Mouse (Mus musculus): ENCODE measurements around the gene Sorcs2. TPM values are rescaled to one million over a fixed set of nuclear protein-coding genes. Genes with fewer than 3 reads are reported as not detected.

The Sorcs2 gene
- polyA plus RNA-seq, 1 experiment from 2014 or later, result 14.8 TPM

- Histone ChIP-seq H3K4me3 (replicated peaks) (no peak overlapping the region), H3K4me2 (no peak overlapping the region), H3K27me3 (replicated peaks) (no peaks in the 10 kb centered on the region), H3K36me3 (no peaks in the 10 kb centered on the region), H3K27ac (replicated peaks) (no peak overlapping the region), H3K9me3 (replicated peaks) (no peaks in the 10 kb centered on the region), H3K9ac (replicated peaks) (no peak overlapping the region), H3K4me1 (peaks cover 5% of the 10 kb centered on the region; the same call in 1 of the 2 replicates)
- 67% methylated on average over 10 of the region's 10 CpGs for WGBS
- ATAC-seq (ENCODE audit: low FRiP score), result no peak; the same call in 1 of the 2 replicates
Observed at GRCm38 (mm10) chr5:36213310-36213709, 184.6 kb downstream of the Sorcs2 start.

- Histone ChIP-seq H3K4me2 (no peak overlapping the region), H3K9me3 (replicated peaks) (no peaks in the 10 kb centered on the region), H3K27ac (replicated peaks) (no peak overlapping the region), H3K36me3 (no peaks in the 10 kb centered on the region), H3K27me3 (replicated peaks) (no peaks in the 10 kb centered on the region), H3K4me3 (replicated peaks) (no peak overlapping the region), H3K4me1 (peaks cover 5% of the 10 kb centered on the region; the same call in 1 of the 2 replicates), H3K9ac (replicated peaks) (no peak overlapping the region)
- WGBS, result 94% methylated on average over 3 of the region's 3 CpGs
- no peak for ATAC-seq (ENCODE audit: low FRiP score)
Observed at GRCm38 (mm10) chr5:36208803-36209202, 189.1 kb downstream of the Sorcs2 start.

- no peaks in the 10 kb centered on the region for H3K9me3 ChIP-seq (replicated peaks)
- no peak for ATAC-seq (ENCODE audit: low FRiP score)
- no peaks in the 10 kb centered on the region for H3K4me1 ChIP-seq
- 77% methylated on average over 11 of the region's 11 CpGs for WGBS
- H3K4me2 ChIP-seq, result no peak overlapping the region
- no peak overlapping the region for H3K4me3 ChIP-seq (replicated peaks)
- no peak overlapping the region for H3K27ac ChIP-seq (replicated peaks)
- no peaks in the 10 kb centered on the region for H3K36me3 ChIP-seq
- H3K27me3 ChIP-seq (replicated peaks), result no peaks in the 10 kb centered on the region
- no peak overlapping the region for H3K9ac ChIP-seq (replicated peaks)
Observed at GRCm38 (mm10) chr5:36205397-36205796, 192.5 kb downstream of the Sorcs2 start.

- Histone ChIP-seq H3K27me3 (replicated peaks) (no peaks in the 10 kb centered on the region), H3K9ac (replicated peaks) (no peak within 1 kb of the TSS), H3K4me1 (no peaks in the 10 kb centered on the region), H3K9me3 (replicated peaks) (no peaks in the 10 kb centered on the region), H3K4me2 (no peak within 1 kb of the TSS), H3K36me3 (no peaks in the 10 kb centered on the region), H3K4me3 (replicated peaks) (no peak within 1 kb of the TSS), H3K27ac (replicated peaks) (no peak within 1 kb of the TSS)
- WGBS, result 76% methylated on average over 10 of the region's 10 CpGs
- ATAC-seq (ENCODE audit: low FRiP score), result no peak
Observed at GRCm38 (mm10) chr5:36203916-36204315, 194.0 kb downstream of the Sorcs2 start, which contains the start of gene Psapl1. Psapl1 (plus strand) TSS chr5:36204021.

- H3K36me3 ChIP-seq, result no peaks in the 10 kb centered on the region
- no peak overlapping the region for H3K27ac ChIP-seq (replicated peaks)
- no peak overlapping the region for H3K9ac ChIP-seq (replicated peaks)
- no peaks in the 10 kb centered on the region for H3K27me3 ChIP-seq (replicated peaks)
- no peaks in the 10 kb centered on the region for H3K4me1 ChIP-seq
- no peak overlapping the region for H3K4me2 ChIP-seq
- no peak overlapping the region for H3K4me3 ChIP-seq (replicated peaks)
- WGBS, result 84% methylated on average over 5 of the region's 5 CpGs
- ATAC-seq (ENCODE audit: low FRiP score), result no peak
- no peaks in the 10 kb centered on the region for H3K9me3 ChIP-seq (replicated peaks)
Observed at GRCm38 (mm10) chr5:36203421-36203820, 194.5 kb downstream of the Sorcs2 start.

- 87% methylated on average over 5 of the region's 5 CpGs for WGBS
Observed at GRCm38 (mm10) chr5:36202781-36203180, 195.2 kb downstream of the Sorcs2 start.

GRCm38 (mm10) chr5:36199519-36199918 lies 198.4 kb downstream of the Sorcs2 start:
- Histone ChIP-seq H3K9me3 (replicated peaks) (no peaks in the 10 kb centered on the region), H3K27ac (replicated peaks) (no peak overlapping the region), H3K36me3 (no peaks in the 10 kb centered on the region), H3K9ac (replicated peaks) (no peak overlapping the region), H3K27me3 (replicated peaks) (no peaks in the 10 kb centered on the region), H3K4me2 (no peak overlapping the region), H3K4me3 (replicated peaks) (no peak overlapping the region), H3K4me1 (peaks cover 10% of the 10 kb centered on the region)
- ATAC-seq (ENCODE audit: low FRiP score), result no peak
- 64% methylated on average over 1 of the region's 1 CpGs for WGBS

More at GRCm38 (mm10) chr5:36202781-36203180, 195.2 kb downstream of the Sorcs2 start:
- H3K4me2 ChIP-seq, result no peak overlapping the region
- H3K4me1 ChIP-seq, result no peaks in the 10 kb centered on the region
- H3K27me3 ChIP-seq (replicated peaks), result no peaks in the 10 kb centered on the region
- no peak for ATAC-seq (ENCODE audit: low FRiP score)
- no peaks in the 10 kb centered on the region for H3K9me3 ChIP-seq (replicated peaks)
- no peak overlapping the region for H3K27ac ChIP-seq (replicated peaks)
- H3K36me3 ChIP-seq, result no peaks in the 10 kb centered on the region
- no peak overlapping the region for H3K9ac ChIP-seq (replicated peaks)
- H3K4me3 ChIP-seq (replicated peaks), result no peak overlapping the region

- Histone ChIP-seq H3K27me3 (replicated peaks) (no peaks in the 10 kb centered on the region), H3K9me3 (replicated peaks) (no peaks in the 10 kb centered on the region), H3K36me3 (no peaks in the 10 kb centered on the region), H3K4me1 (peaks cover 13% of the 10 kb centered on the region), H3K4me2 (no peak overlapping the region), H3K4me3 (replicated peaks) (no peak overlapping the region), H3K9ac (replicated peaks) (no peak overlapping the region), H3K27ac (replicated peaks) (no peak overlapping the region)
- ATAC-seq (ENCODE audit: low FRiP score), result no peak
- 88% methylated on average over 4 of the region's 4 CpGs for WGBS
Observed at GRCm38 (mm10) chr5:36195436-36195835, 202.5 kb downstream of the Sorcs2 start.

GRCm38 (mm10) chr5:36194631-36195030 lies 203.3 kb downstream of the Sorcs2 start:
- no peak overlapping the region for H3K4me3 ChIP-seq (replicated peaks)
- H3K27ac ChIP-seq (replicated peaks), result no peak overlapping the region
- H3K27me3 ChIP-seq (replicated peaks), result no peaks in the 10 kb centered on the region
- 54% methylated on average over 4 of the region's 4 CpGs for WGBS
- H3K4me1 ChIP-seq, result peaks cover 16% of the 10 kb centered on the region
- no peaks in the 10 kb centered on the region for H3K9me3 ChIP-seq (replicated peaks)
- ATAC-seq (ENCODE audit: low FRiP score), result no peak
- H3K4me2 ChIP-seq, result no peak overlapping the region
- H3K36me3 ChIP-seq, result no peaks in the 10 kb centered on the region
- no peak overlapping the region for H3K9ac ChIP-seq (replicated peaks)

- Histone ChIP-seq H3K4me2 (no peak overlapping the region), H3K27me3 (replicated peaks) (no peaks in the 10 kb centered on the region), H3K4me3 (replicated peaks) (no peak overlapping the region), H3K36me3 (no peaks in the 10 kb centered on the region), H3K27ac (replicated peaks) (no peak overlapping the region), H3K9me3 (replicated peaks) (no peaks in the 10 kb centered on the region), H3K4me1 (peaks cover 16% of the 10 kb centered on the region), H3K9ac (replicated peaks) (no peak overlapping the region)
- no peak for ATAC-seq (ENCODE audit: low FRiP score)
- WGBS, result 86% methylated on average over 2 of the region's 2 CpGs
Observed at GRCm38 (mm10) chr5:36192677-36193076, 205.3 kb downstream of the Sorcs2 start.

- H3K27ac ChIP-seq (replicated peaks), result no peak overlapping the region
- WGBS, result 96% methylated on average over 3 of the region's 3 CpGs
- no peak overlapping the region for H3K9ac ChIP-seq (replicated peaks)
- no peak overlapping the region for H3K4me3 ChIP-seq (replicated peaks)
- H3K9me3 ChIP-seq (replicated peaks), result no peaks in the 10 kb centered on the region
- H3K27me3 ChIP-seq (replicated peaks), result no peaks in the 10 kb centered on the region
- no peak for ATAC-seq (ENCODE audit: low FRiP score)
- peaks cover 16% of the 10 kb centered on the region for H3K4me1 ChIP-seq
- H3K4me2 ChIP-seq, result no peak overlapping the region
- no peaks in the 10 kb centered on the region for H3K36me3 ChIP-seq
Observed at GRCm38 (mm10) chr5:36191876-36192275, 206.1 kb downstream of the Sorcs2 start.

GRCm38 (mm10) chr5:36191285-36191684 lies 206.7 kb downstream of the Sorcs2 start:
- H3K4me2 ChIP-seq, result no peak overlapping the region
- ATAC-seq (ENCODE audit: low FRiP score), result no peak
- peaks cover 17% of the 10 kb centered on the region for H3K4me1 ChIP-seq
- no peak overlapping the region for H3K4me3 ChIP-seq (replicated peaks)
- no peak overlapping the region for H3K27ac ChIP-seq (replicated peaks)
- WGBS, result 93% methylated on average over 4 of the region's 4 CpGs
- H3K9ac ChIP-seq (replicated peaks), result no peak overlapping the region
- no peaks in the 10 kb centered on the region for H3K36me3 ChIP-seq
- no peaks in the 10 kb centered on the region for H3K27me3 ChIP-seq (replicated peaks)
- H3K9me3 ChIP-seq (replicated peaks), result no peaks in the 10 kb centered on the region

- ATAC-seq (ENCODE audit: low FRiP score), result no peak
- no peak overlapping the region for H3K27ac ChIP-seq (replicated peaks)
- 88% methylated on average over 4 of the region's 4 CpGs for WGBS
- no peaks in the 10 kb centered on the region for H3K9me3 ChIP-seq (replicated peaks)
- H3K4me2 ChIP-seq, result no peak overlapping the region
- no peaks in the 10 kb centered on the region for H3K36me3 ChIP-seq
- no peaks in the 10 kb centered on the region for H3K27me3 ChIP-seq (replicated peaks)
- H3K9ac ChIP-seq (replicated peaks), result no peak overlapping the region
- H3K4me3 ChIP-seq (replicated peaks), result no peak overlapping the region
- H3K4me1 ChIP-seq, result peaks cover 11% of the 10 kb centered on the region
Observed at GRCm38 (mm10) chr5:36188310-36188709, 209.6 kb downstream of the Sorcs2 start.

All from neural tube, embryonic 15.5 days (tissue).